Mouse (Mus musculus): ENCODE results near the gene Fbxo28.
"Not testable (repeated sequence)": the region's sequence is repeated elsewhere in the genome, so short reads cannot be mapped to it uniquely, and the experiment has no call there.

Fbxo28 gene

DNA sequence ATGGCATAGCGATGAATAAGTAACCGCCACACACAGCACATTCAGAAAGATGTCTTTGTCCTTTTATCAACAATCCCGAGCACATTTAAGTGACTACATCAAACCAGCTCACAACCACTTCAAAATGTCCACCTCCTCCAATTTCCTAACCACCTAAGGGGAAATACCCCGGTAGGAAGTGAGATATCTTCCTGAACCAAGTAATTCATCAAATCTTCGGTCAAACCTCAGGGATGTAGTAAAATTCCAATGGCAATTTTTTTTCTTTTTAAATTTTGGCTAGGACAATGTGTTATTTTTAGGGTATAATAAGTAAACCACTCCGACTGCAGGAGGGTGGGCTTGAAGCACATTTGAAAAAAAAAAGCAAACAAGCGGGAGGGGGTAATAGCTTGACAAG lies 1.1 kb downstream of the Fbxo28 start:
- no peak for DNase-seq (ENCODE audit: low read depth)

DNA sequence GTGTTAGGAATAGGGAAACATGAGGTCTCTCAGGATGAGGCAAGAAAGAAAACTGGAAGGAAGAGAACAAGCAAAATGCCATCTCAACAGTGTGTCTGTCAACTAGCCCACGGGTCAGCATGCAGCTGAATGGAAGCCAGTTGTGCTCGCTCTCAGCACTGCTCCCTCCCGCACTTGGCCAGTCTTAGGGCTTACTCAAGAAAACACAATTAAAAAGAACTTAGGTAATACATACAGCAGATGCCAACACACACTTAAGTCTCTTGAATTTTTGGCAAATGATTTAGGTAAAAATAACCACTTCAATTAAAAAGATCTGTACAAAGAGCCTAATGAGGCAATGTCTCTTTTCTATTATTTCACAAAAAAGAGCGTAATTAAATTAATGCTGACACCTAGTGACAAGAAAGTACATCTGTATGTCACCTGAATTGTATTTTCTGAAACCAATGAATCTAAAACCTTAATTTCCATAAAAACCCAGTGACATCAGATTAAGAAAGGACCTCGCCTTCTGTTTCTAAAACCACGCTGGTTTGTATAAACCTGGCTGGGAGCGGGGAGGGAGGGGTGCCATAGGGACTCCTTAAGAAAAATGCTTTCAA lies 2.4 kb downstream of the Fbxo28 start:
- DNase-seq (ENCODE audit: low read depth): no peak

DNA sequence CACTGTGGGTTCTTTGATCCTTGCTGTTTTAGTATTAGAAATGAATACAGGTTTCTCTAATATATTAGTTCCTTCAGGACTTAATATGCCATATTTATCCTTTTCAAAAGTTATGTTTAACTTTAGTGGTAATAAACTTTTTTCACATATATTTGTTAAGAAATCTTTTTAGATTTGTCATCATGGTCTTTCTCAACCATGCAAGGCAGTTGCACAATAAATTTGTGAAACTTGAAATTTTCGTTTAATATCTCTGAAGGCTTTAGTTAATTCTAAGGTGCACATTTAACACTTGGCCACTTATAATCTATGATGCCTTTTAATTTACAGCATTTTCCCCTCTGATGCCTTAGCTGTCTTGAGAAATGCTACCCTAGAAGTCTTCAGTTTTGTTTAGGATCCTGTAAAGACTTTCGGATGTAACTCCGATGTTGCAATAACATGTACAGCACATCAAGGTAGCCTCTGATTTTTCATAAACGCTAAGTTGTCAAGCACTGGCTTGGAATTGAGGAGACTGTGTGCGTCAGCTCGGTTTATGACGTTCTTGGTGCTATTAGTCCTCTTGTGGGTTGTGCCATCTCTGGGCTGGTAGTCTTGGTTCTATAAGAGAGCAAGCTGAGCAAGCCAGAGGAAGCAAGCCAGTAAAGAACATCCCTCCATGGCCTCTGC lies 7.5 kb downstream of the Fbxo28 start:
- no peak for DNase-seq (ENCODE audit: low read depth)

DNA sequence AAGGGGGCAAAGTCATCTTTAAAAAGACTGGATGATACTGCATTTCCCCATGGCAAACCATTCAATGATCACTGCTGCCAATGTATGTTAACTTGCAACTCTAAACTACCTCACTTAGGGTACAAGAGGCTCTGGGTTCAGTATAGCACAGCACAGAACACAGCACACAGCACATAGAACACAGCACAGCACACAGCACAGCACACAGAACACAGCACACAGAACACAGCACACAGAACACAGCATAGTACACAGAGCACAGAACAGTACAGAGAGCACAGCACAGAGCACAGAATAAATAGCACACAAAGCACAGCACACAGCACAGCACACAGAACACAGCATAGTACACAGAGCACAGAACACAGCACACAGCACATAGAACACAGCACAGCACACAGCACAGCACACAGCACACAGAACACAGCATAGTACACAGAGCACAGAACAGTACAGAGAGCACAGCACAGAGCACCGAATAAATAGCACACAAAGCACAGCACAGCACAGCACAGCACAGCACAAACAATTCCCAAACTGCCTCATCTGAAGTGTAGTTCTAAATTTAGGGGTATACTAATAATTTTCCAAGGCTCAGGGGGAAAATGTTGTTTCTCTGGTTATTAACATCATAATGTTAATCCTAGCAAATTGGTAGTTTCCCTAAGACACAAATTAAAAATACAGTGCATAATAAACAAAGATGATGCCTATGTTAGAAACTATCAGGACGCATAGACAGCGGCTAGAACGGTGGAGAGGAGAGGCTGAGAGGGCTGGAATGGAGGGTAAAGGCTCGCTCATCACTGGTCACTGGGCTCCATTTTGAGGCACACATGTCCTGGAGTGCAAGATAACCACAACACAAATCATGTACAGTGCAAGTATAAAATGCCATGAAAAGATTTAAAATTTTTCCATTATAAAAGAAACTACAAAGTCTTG lies 9.1 kb downstream of the Fbxo28 start:
- no peak for DNase-seq (ENCODE audit: low read depth)

DNA sequence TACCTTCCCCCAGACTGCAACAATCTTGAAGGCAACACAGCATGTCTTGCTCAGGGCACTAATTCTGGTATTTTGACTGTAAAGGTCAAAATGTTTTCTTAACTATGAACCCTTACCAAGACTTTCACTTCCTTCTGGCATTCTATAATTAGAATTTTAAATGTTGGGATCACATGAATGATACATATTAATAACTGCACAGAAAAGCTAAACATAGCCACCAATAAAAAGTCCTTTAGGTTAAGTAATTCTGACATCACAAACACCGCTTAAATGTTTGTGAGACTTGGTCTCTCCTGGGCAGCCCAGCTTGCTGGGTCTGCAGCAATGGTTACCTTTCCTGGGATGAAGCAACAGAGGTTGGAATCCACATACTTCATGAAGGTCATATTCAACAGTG lies 15.5 kb downstream of the Fbxo28 start:
- no peak for DNase-seq (ENCODE audit: low read depth)

DNA sequence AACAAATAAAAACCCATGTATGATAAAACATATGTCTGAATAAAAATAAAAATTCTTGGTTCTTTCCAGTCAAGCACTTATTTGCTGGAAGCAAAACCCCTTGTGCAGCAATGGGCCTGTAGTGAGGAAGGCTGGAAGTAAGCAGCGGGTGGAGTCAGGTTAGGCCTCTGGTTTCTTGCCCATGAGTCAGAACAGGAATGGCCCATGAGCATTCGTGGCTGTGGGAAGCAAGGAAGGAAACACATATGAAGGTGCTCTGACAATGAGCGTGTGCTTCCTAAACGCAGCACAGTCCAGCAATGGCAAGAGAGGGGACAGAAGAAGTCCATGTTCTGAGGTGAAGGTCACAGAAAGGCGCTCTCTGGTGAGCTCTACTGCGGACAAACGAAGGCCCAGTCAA lies 16.9 kb downstream of the Fbxo28 start:
- DNase-seq (ENCODE audit: low read depth): no peak

DNA sequence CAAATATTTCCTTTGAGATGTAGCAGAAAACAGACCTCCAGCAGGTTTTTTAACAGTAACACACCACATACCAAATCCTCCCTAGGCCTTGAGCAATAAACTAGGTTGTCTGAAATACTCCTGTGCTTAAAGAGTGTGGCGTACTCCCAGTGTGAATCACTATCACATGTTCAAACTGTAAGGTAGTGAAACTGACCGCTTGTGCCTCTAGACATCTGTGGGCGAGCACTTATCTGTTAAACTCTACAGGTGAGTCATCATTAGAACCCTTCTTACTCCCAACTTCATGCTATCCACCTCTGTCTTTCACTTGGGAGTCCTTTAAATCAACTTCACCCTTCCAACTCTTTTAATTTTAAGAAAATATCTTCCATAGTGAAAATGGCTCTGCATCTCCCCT lies 18.3 kb downstream of the Fbxo28 start:
- no peak for DNase-seq (ENCODE audit: low read depth)

DNA sequence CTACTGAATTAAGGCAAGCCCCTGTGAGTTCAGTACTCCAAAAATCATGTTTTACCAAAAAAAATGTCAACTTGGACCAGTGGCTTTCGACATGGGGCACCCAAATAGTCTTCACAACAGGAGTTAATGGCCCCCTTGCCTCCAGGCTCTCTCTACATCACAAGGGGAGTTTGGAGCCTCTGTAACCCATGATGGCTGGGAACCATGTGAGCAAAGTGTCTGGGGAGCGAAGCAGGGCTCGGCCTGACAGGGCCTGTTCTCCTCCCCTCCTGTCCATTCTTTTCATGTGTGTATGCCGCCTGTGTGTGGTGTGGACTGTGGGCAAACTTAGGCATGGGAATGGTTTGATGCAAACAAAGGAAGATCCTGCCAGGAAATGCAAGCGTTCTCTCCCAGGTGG lies 27.2 kb downstream of the Fbxo28 start:
- no peak for DNase-seq (ENCODE audit: low read depth)

DNA sequence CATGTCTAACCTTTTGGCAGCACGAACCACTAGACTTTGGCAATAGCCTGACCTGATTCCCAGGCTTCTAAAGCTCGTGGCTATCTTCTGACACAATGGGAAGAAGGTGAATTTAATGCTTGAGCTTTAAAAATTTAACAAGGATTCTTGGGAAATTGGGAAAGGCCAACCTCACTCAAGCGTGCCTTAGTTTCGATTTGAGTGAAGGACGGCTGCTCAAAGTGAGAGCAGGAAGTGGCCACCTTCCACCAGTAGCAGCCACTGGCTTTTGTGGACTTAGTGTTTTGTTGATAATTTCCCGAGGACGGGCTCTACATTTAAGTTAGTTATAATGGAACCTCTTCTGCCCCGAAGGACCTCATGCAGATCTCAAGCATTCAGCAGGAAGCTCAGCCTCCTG lies 28.2 kb downstream of the Fbxo28 start:
- no peak for DNase-seq (ENCODE audit: low read depth)

DNA sequence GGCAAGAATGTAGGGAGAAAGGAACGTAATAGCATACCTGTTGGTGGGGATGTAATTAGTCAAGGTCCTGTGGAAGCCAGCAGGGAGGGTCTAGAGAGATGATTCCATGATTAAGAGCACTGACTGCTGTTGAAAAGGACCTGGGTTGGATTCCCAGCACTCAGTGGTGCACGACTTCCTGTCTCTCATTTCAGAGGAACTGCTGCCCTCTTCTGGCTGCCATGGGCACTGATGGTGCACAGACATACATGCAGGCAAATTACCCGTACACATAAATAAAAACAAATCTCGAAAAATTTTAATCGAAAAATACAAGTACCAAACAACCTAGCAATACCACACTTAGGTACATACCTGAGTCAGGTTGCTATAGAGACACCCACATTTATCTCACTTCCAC lies 30.1 kb downstream of the Fbxo28 start:
- no peak for DNase-seq (ENCODE audit: low read depth)

DNA sequence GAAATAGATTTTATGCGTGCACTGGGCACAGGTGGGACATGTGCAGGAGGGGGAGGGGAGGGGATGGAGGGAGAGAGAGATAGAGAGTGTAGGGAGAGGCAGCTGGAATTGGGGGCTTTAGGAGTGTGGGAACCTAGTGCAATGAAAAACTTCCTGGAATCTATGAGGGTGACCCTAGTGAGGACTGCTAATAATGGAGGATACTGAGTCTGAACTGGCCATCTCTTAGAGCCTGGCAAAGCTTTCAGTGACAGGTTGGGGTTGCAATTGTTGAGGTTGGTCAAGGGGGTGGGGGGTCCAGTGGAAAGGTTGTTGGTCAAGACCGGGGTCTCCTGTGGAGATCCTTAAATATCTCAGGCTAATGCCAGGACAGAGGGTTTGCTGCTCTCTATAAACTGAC lies 31.1 kb downstream of the Fbxo28 start:
- no peak for DNase-seq (ENCODE audit: low read depth)

DNA sequence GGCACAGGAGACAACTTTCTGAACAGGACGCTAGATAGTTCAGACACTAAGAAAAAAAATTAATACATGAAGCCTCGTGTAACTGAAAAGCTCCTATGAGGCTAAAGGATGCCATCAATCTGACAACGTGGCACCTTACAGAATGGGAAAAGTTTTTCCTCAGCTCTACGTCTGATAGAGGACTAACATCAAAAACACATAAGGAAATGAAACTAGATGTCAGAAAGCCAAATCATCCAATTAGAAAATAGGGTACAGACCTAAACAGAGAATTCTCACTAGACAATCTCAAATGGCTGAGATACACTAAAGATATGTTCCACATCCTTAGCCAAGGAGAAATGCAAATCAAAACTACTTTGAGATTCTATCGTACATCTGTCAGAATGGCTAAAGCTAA lies 32.0 kb downstream of the Fbxo28 start:
- DNase-seq (ENCODE audit: low read depth): no peak

DNA sequence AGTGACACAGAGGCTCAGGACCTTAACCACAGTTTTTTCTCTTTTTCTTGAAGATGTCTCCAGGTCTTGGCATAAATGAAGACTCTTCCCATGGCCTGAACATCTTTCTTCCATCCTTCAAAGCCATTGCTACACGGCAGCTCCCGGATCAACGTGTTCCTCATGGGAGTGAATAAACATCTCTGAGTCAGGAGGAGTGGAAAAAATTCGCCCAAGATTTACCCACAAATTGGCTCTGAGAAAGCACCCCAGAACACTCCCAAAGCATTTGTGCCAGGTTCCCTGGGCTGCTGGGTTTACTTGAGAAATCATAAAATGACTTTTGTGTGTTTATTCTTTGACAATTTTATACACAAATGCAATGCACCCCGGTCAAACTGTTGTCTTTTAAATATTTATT lies 38.5 kb downstream of the Fbxo28 start:
- DNase-seq (ENCODE audit: low read depth): no peak

DNA sequence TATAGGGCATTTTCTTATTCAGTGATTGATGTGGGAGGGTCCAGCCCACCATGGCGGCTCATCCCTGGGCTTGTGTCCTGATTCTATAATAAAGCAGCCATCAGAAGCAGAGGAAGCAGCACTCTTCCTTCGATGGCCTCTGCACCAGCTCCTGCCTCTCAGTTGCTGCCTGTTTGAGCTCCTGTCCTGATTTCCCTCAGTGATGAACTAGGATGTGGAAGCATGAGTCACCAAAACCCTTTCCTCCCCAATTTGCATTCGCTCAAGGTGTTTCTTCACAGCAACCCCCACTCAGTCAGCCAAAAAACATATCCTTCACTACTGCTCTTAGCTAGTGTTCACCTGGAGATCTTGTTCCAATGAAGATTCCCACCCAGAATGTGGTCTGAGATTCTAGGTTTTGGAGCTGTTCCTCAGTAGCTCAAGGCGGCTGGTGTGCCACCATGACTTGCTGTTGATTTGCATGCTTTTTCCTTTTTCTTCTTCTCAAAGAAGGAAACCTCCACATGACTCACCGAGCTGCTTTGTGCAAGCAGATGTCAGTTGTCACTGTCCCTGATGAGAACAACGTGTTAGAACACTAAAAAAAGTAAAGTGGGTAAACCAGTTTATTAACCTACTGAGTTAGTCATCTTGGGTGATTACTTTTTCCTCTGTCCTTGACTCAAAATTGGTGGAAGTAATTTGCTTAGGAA lies 39.1 kb downstream of the Fbxo28 start:
- DNase-seq (ENCODE audit: low read depth): no peak

DNA sequence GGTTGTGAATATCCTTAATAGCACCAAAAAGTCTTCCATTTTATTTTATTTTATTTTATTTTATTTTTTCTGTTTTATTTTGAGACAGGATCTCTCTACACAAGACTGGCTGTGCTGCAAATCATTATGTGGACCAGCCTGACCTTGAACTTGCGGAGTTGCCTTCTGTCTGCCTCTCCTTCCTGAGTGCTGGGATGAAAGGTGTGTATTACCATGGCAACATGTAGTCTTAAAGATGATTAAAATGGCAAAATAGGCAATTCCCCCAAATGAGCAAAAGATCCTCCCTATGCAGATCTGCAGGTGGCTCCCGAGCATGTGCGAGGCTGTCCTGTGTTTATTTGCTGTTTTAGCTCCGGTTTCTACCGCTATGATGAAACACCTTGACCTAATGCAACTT lies 43.6 kb downstream of the Fbxo28 start:
- no peak for DNase-seq (ENCODE audit: low read depth)

DNA sequence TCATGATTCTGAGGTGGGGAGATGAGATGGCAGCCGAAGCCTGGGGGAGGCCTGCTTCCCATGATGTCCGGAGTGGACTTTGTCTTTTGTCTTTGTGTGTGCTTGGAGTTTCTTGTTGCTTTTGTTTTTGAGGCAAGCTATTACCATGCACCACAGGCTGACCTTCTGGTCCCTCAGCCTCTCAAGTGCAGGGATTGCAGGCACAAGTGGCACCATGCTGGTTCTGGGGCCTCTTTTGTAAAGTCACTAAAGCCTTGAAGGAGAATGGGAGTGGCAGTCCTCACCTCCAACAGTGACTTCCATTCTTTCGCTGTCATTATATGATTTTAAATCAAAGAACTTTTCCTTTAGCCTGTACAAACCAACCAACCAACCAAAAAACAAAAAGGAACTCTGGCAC lies 44.2 kb downstream of the Fbxo28 start:
- no peak for DNase-seq (ENCODE audit: low read depth)

DNA sequence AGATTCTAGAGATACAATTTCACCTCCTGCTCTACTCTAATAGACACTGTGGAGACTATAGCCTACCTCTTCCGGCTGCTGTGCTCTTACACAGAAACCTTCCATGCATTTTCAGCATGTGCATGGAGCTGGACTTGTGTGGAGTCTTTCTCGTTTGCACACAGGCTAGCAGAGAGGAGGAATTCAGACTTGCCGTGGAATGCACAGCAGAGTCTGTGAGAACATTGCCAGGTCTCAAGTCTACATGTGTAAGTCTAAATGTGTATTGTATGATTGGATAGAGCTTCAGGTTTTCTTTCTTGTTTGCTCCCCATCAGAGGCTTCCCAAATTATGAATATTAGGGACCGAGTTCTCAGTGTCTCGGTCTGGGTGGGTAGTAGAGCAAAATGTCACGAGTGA lies 44.6 kb downstream of the Fbxo28 start:
- DNase-seq (ENCODE audit: low read depth): no peak

DNA sequence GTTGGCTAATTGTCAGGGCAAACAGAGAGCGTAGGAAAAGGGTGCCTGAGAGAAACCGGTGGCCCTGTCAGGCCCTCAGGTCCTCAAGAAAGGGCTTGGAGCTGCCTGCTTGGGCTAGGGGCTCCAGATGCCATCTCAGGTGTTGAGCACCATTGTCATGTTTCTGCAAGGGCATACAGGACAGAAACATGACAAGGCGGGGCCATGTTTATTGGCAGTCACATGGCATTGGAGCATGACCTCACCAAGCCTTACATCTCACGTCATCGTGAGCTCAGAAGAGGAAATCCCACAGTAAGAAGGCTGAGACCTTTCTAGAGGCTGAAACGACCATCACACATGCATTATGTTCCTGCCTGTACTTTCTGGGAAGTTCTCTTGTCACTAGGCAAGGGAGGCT lies 45.3 kb downstream of the Fbxo28 start:
- DNase-seq (ENCODE audit: low read depth): no peak

DNA sequence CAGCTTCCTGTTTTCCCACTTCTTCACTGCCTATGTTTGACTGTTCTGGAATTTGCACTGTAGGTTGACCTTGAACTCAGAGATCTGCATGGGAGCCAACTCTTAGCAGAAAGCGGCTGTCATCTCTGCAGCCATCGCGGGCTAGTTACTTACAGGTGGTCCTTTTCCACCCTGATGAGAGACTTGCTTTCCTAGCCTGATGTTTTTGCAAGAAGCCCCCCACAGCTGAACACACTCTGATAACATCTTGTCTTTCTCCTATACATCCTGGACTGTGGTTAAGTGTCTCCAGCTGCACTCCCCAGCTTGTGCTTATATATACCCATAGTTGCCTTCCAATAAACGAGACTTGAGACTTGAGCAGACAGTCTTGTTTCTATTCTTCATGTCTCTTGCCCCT lies 49.1 kb downstream of the Fbxo28 start:
- DNase-seq (ENCODE audit: low read depth): no peak

DNA sequence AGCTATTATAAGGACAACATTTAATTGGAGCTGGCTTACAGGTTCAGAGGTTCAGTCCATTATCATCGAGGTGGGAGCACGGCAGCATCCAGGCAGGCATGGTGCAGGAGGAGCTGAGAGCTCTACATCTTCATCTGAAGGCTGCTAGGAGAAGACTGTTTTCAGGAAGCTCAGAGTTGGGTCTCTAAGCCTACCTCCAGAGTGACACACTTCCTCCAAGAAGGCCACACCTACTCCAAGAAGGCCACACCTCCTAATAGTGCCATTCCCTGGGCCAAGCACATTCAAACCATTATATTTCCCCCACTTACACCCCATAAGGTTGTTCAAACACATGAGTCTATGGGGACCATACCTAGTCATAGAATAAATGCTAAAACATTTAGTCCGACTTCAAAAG lies 50.7 kb downstream of the Fbxo28 start:
- DNase-seq (ENCODE audit: low read depth): not testable (repeated sequence)

DNA sequence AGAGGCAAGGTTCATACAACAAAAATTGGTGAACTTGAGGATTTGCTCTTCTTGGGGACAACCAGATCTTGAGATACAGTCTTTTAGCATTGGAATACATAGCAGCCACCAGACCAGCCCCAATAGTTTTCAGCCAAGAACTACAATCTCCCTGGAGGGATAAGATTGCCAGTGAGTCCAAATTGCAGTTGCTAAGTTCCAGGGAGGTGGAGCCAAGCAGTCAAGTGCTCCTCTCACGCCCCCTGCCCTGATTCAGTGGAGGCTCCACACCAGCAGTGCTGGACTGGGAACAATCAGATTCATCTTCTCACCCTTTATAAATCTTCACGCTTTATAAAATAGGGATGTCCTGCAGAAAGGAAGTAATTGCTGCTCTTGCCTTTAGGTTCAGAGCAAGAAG lies 51.6 kb downstream of the Fbxo28 start:
- no peak for DNase-seq (ENCODE audit: low read depth)

DNA sequence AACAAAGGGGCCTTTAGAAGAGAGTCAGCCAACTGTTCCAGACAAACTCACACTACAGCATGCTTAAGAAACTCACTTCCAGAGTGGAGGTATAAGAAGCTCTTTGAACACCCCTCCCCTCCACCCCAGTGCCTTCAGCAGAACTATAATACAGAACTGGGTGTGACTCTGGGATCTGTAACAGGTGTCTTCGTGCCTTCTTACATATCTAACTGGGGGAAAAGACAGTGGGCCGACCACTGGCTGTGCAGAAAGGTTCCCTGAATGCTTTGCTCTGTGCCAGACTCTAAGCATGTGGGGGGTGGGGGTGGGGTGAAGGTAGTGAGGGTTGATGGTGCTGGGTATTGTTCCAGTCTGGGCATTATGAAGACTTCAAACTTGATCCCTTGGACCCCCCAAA lies 52.8 kb downstream of the Fbxo28 start:
- no peak for DNase-seq (ENCODE audit: low read depth)

DNA sequence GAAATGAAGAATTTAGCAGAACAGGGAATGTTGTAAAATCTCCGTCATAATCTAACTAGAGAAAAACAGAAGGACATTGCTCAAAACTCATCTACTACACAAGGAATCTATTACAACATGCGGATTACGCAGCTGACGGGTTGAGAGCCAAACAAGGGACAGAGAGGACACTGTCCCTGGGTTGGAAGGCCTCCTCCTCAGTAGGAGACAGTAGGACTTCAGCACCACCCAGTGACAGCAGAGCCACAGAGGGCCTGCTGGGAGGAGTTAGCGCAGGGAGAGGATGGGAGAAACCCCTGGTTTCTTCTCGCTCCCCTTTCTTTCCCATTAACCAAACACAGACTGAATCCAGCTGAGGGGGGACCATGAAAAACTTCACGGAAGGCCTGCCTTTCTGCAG lies 53.6 kb downstream of the Fbxo28 start:
- no peak for DNase-seq (ENCODE audit: low read depth)

Data from c-Kit-positive CD71-negative TER-119-negative erythroid progenitor cells, embryonic 14.5 days (primary cell).